In the genomic region with DNA sequence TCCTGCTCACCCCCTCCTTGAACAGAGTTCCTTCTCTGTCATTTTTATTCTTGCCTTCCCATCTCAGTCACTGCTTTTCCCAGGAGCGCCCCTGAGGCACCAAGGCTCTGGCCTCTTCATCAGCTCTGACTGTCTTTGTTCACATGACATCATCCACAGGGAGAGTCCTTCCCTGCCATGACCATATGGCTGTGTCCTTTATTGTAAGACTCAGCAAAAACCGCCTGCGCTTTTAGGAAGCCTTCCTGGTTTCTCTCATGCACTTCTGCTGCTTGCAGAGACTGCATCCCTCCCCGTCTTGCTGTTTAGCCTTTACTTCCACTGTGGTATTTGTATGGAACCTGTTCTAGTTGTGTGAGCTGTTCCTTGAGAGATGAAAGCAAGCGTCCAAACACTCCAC, we compare ENCODE assay signal across 23 mouse cellular contexts.
A peak's percentile ranks its signal among the peaks of the same experiment; 100 is the strongest.
DNase-seq lines count a peak whose midpoint lies in the region; ATAC-seq and TF ChIP-seq lines count a peak whose summit lies in the region.
"Had no signal": no experiment of that assay in that cellular context is flagged by ENCODE, and none has a peak within 500 bp of the region (broad histone marks: within the 10 kb centered on the region; RNA-seq: fewer than 3 reads in every experiment).

No protein-coding gene starts in this region.

- no peak for TF ChIP-seq CTCF in left cerebral cortex, adult 2 months (IDR thresholded peaks at IDR 0.05)

- H3K4me3 ChIP-seq in left cerebral cortex, adult 2 months: no peak overlapping the region
- H3K4me3 ChIP-seq: forebrain, embryonic 15.5 days; limb, embryonic 12.5 days; liver, embryonic 15.5 days; midbrain, embryonic 10.5 days; midbrain, embryonic 15.5 days; neural tube, embryonic 15.5 days; stomach, embryonic 15.5 days had no signal

- intact Hi-C loops in left cerebral cortex, adult 2 months (cut with DNase I): no loop called here
- intact Hi-C loops in left cerebral cortex, postnatal 14 days (cut with DNase I): no loop called here

- no peak for DNase-seq in cerebellum, postnatal 4 days (ENCODE audit: low spot score in 2 of 2)
- no peak for DNase-seq in left cerebral cortex, adult 2 months (ENCODE audit: extremely low spot score in 1 of 2, low spot score in 2 of 2)
- no peak for DNase-seq in left cerebral cortex, postnatal 14 days (ENCODE audit: low spot score in 2 of 2)
- peak; percentile 62 for DNase-seq in cerebellum, adult 8-10 months
- DNase-seq in cerebellum, postnatal 36 days: peak; percentile 62 to 68
- DNase-seq in T-cell, adult 2 months (ENCODE audit: low spot score): no peak
- DNase-seq in kidney, adult 9 months: no peak
- DNase-seq: adrenal gland, postnatal 14 days; gastrocnemius, postnatal 10 days; heart, postnatal 14 days; kidney, adult 18-20 months; kidney, postnatal 4 days; lung, embryonic 14.5 days; lung, postnatal 14 days had no signal

- ATAC-seq in cerebellum, adult (ENCODE audit: insufficient number of reproducible peaks, low FRiP score, low TSS enrichment): peak; percentile 78
- ATAC-seq: forebrain, embryonic 15.5 days; hindbrain, embryonic 16.5 days; midbrain, embryonic 15.5 days had no signal

- H3K27ac ChIP-seq in left cerebral cortex, adult 2 months: peak overlapping the region; percentile 85
- H3K27ac ChIP-seq: forebrain, embryonic 15.5 days; limb, embryonic 12.5 days; liver, embryonic 15.5 days; midbrain, embryonic 10.5 days; midbrain, embryonic 15.5 days; neural tube, embryonic 15.5 days; stomach, embryonic 15.5 days had no signal

Comparison
In these comparisons a context has a peak if more than half of its experiments do, and no peak if none do; other contexts are left out.
1. DNase-seq: peak in cerebellum, adult 8-10 months (single experiment) and cerebellum, postnatal 36 days (2 of 2); none in cerebellum, postnatal 4 days (0 of 2), left cerebral cortex, adult 2 months (0 of 2), left cerebral cortex, postnatal 14 days (0 of 2), T-cell, adult 2 months (single experiment) and kidney, adult 9 months (single experiment).